Mouse (Mus musculus): ENCODE results near the gene Hpse2. TPM values are rescaled to one million over a fixed set of nuclear protein-coding genes. Genes with fewer than 3 reads are reported as not detected.

Gene Hpse2
- polyA plus RNA-seq, 1 experiment from 2014 or later, result 0.05 TPM

DNA sequence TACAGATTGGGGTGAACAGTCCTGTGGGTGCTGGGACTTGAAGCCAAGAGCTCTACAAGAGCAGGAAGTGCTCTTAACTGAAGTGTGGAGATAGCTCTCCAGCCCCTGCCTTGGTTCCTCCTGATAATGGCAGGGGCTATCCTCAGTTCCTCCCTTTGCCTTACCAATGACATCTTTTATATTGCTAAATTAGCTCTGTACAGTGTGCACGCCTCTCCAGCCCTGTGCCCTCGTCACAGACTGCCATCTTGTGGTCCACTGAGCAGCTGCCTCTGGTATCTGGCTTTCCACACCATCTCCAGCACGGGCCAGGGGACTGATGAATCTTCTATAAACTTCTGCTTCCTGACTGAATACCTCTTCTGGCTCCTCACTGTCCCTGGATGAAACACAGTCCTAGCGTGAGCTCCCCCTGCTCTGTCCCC is 644.0 kb downstream of the Hpse2 start:
- Histone ChIP-seq H3K9me3 (ENCODE audit: control insufficient read depth, low read length) (no peaks in the 10 kb centered on the region), H3K4me1 (replicated peaks; ENCODE audit: control insufficient read depth, insufficient read depth, low read length) (peaks cover 26% of the 10 kb centered on the region), H3K9ac (ENCODE audit: low read depth, low read length) (no peak overlapping the region), H3K27ac (ENCODE audit: low read depth, low read length) (no peak overlapping the region), H3K4me2 (peak overlapping the region; percentile 26), H3K27me3 (replicated peaks; ENCODE audit: control insufficient read depth, insufficient read depth, low read length) (no peaks in the 10 kb centered on the region), H3K4me3 (ENCODE audit: low read depth, low read length) (no peak overlapping the region), H3K36me3 (ENCODE audit: control insufficient read depth, insufficient read depth, low read length) (no peaks in the 10 kb centered on the region)
- 5% methylated on average over 4 of the region's 4 CpGs for WGBS
- DNase-seq (ENCODE audit: low spot score) (peak; percentile 68), ATAC-seq (replicated peaks; ENCODE audit: low FRiP score) (peak; percentile 83)

DNA sequence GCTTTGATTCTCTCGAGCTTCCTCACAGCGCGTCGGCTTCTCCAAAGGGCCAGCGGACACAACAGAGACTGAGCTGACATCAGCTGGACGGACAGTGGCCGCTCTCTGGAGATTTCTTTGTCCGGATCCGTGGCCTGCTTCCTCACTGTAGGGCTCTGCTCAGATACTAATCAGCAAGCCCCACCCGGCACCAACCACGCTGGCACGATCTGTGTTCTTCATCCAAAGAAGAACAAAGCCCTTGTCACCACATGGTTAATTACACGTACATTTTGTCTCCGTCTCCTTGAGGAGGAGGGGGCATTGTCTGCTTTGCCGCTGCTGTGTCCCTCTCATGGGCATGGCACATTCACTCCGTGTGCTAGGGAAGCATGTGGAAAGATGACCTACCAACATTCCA is 644.9 kb downstream of the Hpse2 start:
- no peak overlapping the region for H3K4me3 ChIP-seq (ENCODE audit: low read depth, low read length)
- H3K9ac ChIP-seq (ENCODE audit: low read depth, low read length), result no peak overlapping the region
- H3K4me2 ChIP-seq, result no peak overlapping the region
- 57% methylated on average over 16 of the region's 16 CpGs for WGBS
- H3K9me3 ChIP-seq (ENCODE audit: control insufficient read depth, low read length), result no peaks in the 10 kb centered on the region
- H3K36me3 ChIP-seq (ENCODE audit: control insufficient read depth, insufficient read depth, low read length), result no peaks in the 10 kb centered on the region
- peaks cover 26% of the 10 kb centered on the region for H3K4me1 ChIP-seq (replicated peaks; ENCODE audit: control insufficient read depth, insufficient read depth, low read length)
- no peaks in the 10 kb centered on the region for H3K27me3 ChIP-seq (replicated peaks; ENCODE audit: control insufficient read depth, insufficient read depth, low read length)
- no peak overlapping the region for H3K27ac ChIP-seq (ENCODE audit: low read depth, low read length)
- no peak for ATAC-seq (replicated peaks; ENCODE audit: low FRiP score)
- DNase-seq (ENCODE audit: low spot score), result no peak

DNA sequence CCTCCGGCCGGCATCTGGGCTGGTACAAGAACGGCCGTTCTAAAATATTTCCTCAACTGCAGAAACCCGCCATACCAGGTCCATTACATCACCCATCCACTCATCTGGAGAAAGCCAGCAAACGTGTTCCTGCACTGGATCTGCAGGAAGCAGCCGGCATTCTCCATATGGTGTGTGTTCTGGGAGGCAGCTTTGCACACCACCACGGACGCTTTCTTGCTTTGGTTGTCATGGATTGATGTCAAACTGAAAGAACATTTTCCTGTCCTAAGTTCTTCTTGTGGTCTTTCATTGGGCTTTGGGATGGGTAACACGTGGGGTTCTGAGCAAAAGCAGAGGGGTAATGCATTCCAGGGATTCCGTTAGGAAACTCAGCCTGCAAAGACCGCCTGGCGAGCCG is 646.3 kb downstream of the Hpse2 start:
- no peak for DNase-seq (ENCODE audit: low spot score)
- 75% methylated on average over 14 of the region's 14 CpGs for WGBS
- no peak overlapping the region for H3K27ac ChIP-seq (ENCODE audit: low read depth, low read length)

DNA sequence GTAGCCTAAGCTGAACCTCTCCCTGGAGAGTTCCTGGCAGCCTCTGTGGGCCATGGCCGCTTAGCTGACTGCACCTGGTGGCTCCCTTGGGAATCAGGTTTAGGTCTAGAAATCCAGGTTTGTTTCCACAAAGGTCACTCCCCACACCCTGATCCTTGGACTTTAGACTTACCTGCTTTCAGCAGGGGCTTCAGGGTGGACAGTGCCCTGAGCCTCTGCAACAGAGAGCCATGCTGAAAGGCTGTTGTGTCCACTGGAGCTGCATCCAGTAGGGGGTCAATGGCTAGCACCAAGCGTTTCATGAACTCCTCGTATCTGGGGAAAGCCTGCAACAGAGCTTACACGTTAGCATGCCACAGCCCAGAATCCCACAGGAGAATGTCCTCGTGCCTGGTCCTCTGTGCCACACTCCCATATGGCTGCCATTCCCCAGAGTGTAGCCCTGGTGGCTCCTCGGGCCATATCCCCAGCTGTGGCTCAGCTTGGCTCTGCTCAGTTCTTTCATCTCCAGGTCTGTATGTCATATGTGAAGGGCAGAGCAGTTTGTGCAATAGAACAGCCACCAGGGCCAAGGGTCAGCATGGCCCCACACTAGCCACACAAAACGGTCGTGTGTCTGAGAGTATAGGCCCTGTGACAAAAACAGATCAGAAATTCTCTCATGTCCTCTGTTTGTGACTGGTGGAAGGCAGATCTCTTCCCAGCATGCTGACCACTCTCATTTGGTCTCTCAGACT is 647.8 kb downstream of the Hpse2 start:
- Histone ChIP-seq H3K36me3 (ENCODE audit: control insufficient read depth, insufficient read depth, low read length) (no peaks in the 10 kb centered on the region), H3K9ac (ENCODE audit: low read depth, low read length) (no peak overlapping the region), H3K4me3 (ENCODE audit: low read depth, low read length) (no peak overlapping the region), H3K4me2 (no peak overlapping the region), H3K27me3 (replicated peaks; ENCODE audit: control insufficient read depth, insufficient read depth, low read length) (no peaks in the 10 kb centered on the region), H3K9me3 (ENCODE audit: control insufficient read depth, low read length) (no peaks in the 10 kb centered on the region), H3K4me1 (replicated peaks; ENCODE audit: control insufficient read depth, insufficient read depth, low read length) (peaks cover 24% of the 10 kb centered on the region), H3K27ac (ENCODE audit: low read depth, low read length) (no peak overlapping the region)
- WGBS, result 72% methylated on average over 8 of the region's 8 CpGs
- ATAC-seq (replicated peaks; ENCODE audit: low FRiP score) (no peak), DNase-seq (ENCODE audit: low spot score) (no peak)

More for the DNA sequence above, 646.3 kb downstream of the Hpse2 start:
- H3K27me3 ChIP-seq (replicated peaks; ENCODE audit: control insufficient read depth, insufficient read depth, low read length), result no peaks in the 10 kb centered on the region
- peaks cover 30% of the 10 kb centered on the region for H3K4me1 ChIP-seq (replicated peaks; ENCODE audit: control insufficient read depth, insufficient read depth, low read length)
- H3K4me3 ChIP-seq (ENCODE audit: low read depth, low read length), result no peak overlapping the region
- ATAC-seq (replicated peaks; ENCODE audit: low FRiP score), result no peak
- no peaks in the 10 kb centered on the region for H3K9me3 ChIP-seq (ENCODE audit: control insufficient read depth, low read length)
- H3K4me2 ChIP-seq, result no peak overlapping the region
- H3K36me3 ChIP-seq (ENCODE audit: control insufficient read depth, insufficient read depth, low read length), result no peaks in the 10 kb centered on the region
- no peak overlapping the region for H3K9ac ChIP-seq (ENCODE audit: low read depth, low read length)

DNA sequence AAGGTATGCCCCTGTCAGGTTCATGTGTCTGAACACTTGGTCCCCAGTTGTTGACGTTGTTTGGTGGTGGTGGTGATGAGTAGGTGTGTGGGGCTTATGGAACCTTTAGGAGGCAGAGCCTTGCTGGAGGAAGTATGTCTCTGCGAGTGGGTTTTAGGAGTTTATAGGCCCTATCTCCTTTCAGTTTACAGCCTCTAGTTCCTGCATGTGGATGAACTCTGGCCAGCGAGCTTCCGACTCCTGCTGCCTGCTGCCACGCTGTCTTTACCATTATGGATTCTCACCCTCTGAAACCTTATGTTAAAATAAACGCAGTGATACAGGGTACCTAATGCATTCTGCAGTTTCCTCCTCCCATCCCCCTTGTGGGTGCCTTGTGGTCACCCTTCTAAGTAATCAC is 648.4 kb downstream of the Hpse2 start:
- no peak for ATAC-seq (replicated peaks; ENCODE audit: low FRiP score)
- H3K36me3 ChIP-seq (ENCODE audit: control insufficient read depth, insufficient read depth, low read length), result no peaks in the 10 kb centered on the region
- 77% methylated on average over 6 of the region's 6 CpGs for WGBS
- H3K4me3 ChIP-seq (ENCODE audit: low read depth, low read length), result no peak overlapping the region
- H3K27me3 ChIP-seq (replicated peaks; ENCODE audit: control insufficient read depth, insufficient read depth, low read length), result no peaks in the 10 kb centered on the region
- no peak for DNase-seq (ENCODE audit: low spot score)
- H3K9me3 ChIP-seq (ENCODE audit: control insufficient read depth, low read length), result no peaks in the 10 kb centered on the region
- H3K4me2 ChIP-seq, result no peak overlapping the region
- no peak overlapping the region for H3K9ac ChIP-seq (ENCODE audit: low read depth, low read length)
- H3K27ac ChIP-seq (ENCODE audit: low read depth, low read length), result no peak overlapping the region
- H3K4me1 ChIP-seq (replicated peaks; ENCODE audit: control insufficient read depth, insufficient read depth, low read length), result peaks cover 20% of the 10 kb centered on the region

DNA sequence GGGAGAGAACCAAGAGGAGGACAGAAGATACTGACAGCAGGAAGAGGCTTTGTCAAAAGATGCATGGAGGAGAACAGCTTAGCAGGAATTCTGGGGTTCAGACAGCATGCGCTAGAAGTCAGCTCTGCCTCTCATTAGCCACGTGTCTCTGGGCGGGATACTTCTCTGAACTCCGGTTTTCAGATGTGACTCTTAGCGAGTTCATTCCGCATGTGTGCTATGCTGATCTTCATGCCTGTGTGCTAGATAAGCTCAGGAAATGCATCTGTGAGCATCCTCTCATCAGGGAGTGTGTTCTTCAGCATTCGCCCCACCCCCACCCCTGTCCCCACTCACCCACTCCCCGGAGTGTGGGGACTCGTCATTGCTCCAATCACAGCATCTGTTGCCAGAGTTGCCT is 650.4 kb downstream of the Hpse2 start:
- Histone ChIP-seq H3K4me2 (no peak overlapping the region), H3K4me3 (ENCODE audit: low read depth, low read length) (no peak overlapping the region), H3K4me1 (replicated peaks; ENCODE audit: control insufficient read depth, insufficient read depth, low read length) (peaks cover 12% of the 10 kb centered on the region), H3K36me3 (ENCODE audit: control insufficient read depth, insufficient read depth, low read length) (no peaks in the 10 kb centered on the region), H3K9me3 (ENCODE audit: control insufficient read depth, low read length) (no peaks in the 10 kb centered on the region), H3K9ac (ENCODE audit: low read depth, low read length) (no peak overlapping the region), H3K27me3 (replicated peaks; ENCODE audit: control insufficient read depth, insufficient read depth, low read length) (no peaks in the 10 kb centered on the region), H3K27ac (ENCODE audit: low read depth, low read length) (no peak overlapping the region)
- WGBS, result 68% methylated on average over 9 of the region's 9 CpGs
- ATAC-seq (replicated peaks; ENCODE audit: low FRiP score), result no peak
- no peak for DNase-seq (ENCODE audit: low spot score)

Other genes starting within 250 kb of the Hpse2 start
- 0.21 and 0.23 TPM in 2 replicates for gene Cnnm1, start 52.1 kb upstream of the Hpse2 start, polyA plus RNA-seq (2014; fragmentation: Nextera tagmentation; extraction: Ambion mirVana)
- gene Got1, start 136.2 kb upstream of the Hpse2 start, polyA plus RNA-seq (2014; fragmentation: Nextera tagmentation; extraction: Ambion mirVana), result 33.7 and 37.2 TPM in 2 replicates
- gene Nkx2-3, start 224.0 kb upstream of the Hpse2 start, polyA plus RNA-seq (2014; fragmentation: Nextera tagmentation; extraction: Ambion mirVana), result 1.2 and 2.3 TPM in 2 replicates